Mouse (Mus musculus): Measurements from ENCODE around the gene Flcn. TPM values are rescaled to one million over a fixed set of nuclear protein-coding genes. Genes with fewer than 3 reads are reported as not detected.

The Flcn gene
- polyA plus RNA-seq, 1 experiment from 2014 or later, result 51.2 TPM

GRCm38 (mm10) chr11:59777259-59777658, 32.6 kb downstream of the Flcn start:
- H3K9me3 ChIP-seq (ENCODE audit: control insufficient read depth, low read length), result no peaks in the 10 kb centered on the region
- no peak overlapping the region for H3K27ac ChIP-seq (ENCODE audit: low read length)
- H3K4me3 ChIP-seq (replicated peaks; ENCODE audit: low read length), result no peak overlapping the region
- ATAC-seq, result no peak
- no peaks in the 10 kb centered on the region for H3K4me1 ChIP-seq (replicated peaks; ENCODE audit: control insufficient read depth, insufficient read depth, low read length)
- peaks cover 39% of the 10 kb centered on the region for H3K36me3 ChIP-seq (ENCODE audit: control insufficient read depth, insufficient read depth)
- 79% methylated on average over 5 of the region's 5 CpGs for WGBS
- no peak overlapping the region for H3K4me2 ChIP-seq (ENCODE audit: low read length)
- no peaks in the 10 kb centered on the region for H3K27me3 ChIP-seq (replicated peaks; ENCODE audit: control insufficient read depth, insufficient read depth, low read length)
- no peak overlapping the region for H3K9ac ChIP-seq (replicated peaks; ENCODE audit: low read depth, low read length)

- Histone ChIP-seq H3K4me1 (replicated peaks; ENCODE audit: control insufficient read depth, insufficient read depth, low read length) (no peaks in the 10 kb centered on the region), H3K27me3 (replicated peaks; ENCODE audit: control insufficient read depth, insufficient read depth, low read length) (no peaks in the 10 kb centered on the region), H3K36me3 (ENCODE audit: control insufficient read depth, insufficient read depth) (peaks cover 47% of the 10 kb centered on the region), H3K4me3 (replicated peaks; ENCODE audit: low read length) (no peak overlapping the region), H3K4me2 (ENCODE audit: low read length) (no peak overlapping the region), H3K27ac (ENCODE audit: low read length) (no peak overlapping the region), H3K9me3 (ENCODE audit: control insufficient read depth, low read length) (no peaks in the 10 kb centered on the region), H3K9ac (replicated peaks; ENCODE audit: low read depth, low read length) (no peak overlapping the region)
- no peak for ATAC-seq
- WGBS, result 87% methylated on average over 13 of the region's 13 CpGs
Observed at GRCm38 (mm10) chr11:59775435-59776148, 34.2 kb downstream of the Flcn start.

GRCm38 (mm10) chr11:59774522-59774921, 35.3 kb downstream of the Flcn start:
- H3K4me3 ChIP-seq (replicated peaks; ENCODE audit: low read length), result no peak overlapping the region
- no peak overlapping the region for H3K4me2 ChIP-seq (ENCODE audit: low read length)
- H3K9ac ChIP-seq (replicated peaks; ENCODE audit: low read depth, low read length), result no peak overlapping the region
- 96% methylated on average over 4 of the region's 4 CpGs for WGBS
- no peak overlapping the region for H3K27ac ChIP-seq (ENCODE audit: low read length)
- no peaks in the 10 kb centered on the region for H3K4me1 ChIP-seq (replicated peaks; ENCODE audit: control insufficient read depth, insufficient read depth, low read length)
- no peak for ATAC-seq
- H3K27me3 ChIP-seq (replicated peaks; ENCODE audit: control insufficient read depth, insufficient read depth, low read length), result no peaks in the 10 kb centered on the region
- peaks cover 52% of the 10 kb centered on the region for H3K36me3 ChIP-seq (ENCODE audit: control insufficient read depth, insufficient read depth)
- H3K9me3 ChIP-seq (ENCODE audit: control insufficient read depth, low read length), result no peaks in the 10 kb centered on the region

GRCm38 (mm10) chr11:59772902-59773301, 36.9 kb downstream of the Flcn start:
- Histone ChIP-seq H3K27ac (ENCODE audit: low read length) (no peak overlapping the region), H3K4me3 (replicated peaks; ENCODE audit: low read length) (no peak overlapping the region), H3K27me3 (replicated peaks; ENCODE audit: control insufficient read depth, insufficient read depth, low read length) (no peaks in the 10 kb centered on the region), H3K4me1 (replicated peaks; ENCODE audit: control insufficient read depth, insufficient read depth, low read length) (no peaks in the 10 kb centered on the region), H3K9ac (replicated peaks; ENCODE audit: low read depth, low read length) (no peak overlapping the region), H3K4me2 (ENCODE audit: low read length) (no peak overlapping the region), H3K9me3 (ENCODE audit: control insufficient read depth, low read length) (no peaks in the 10 kb centered on the region), H3K36me3 (ENCODE audit: control insufficient read depth, insufficient read depth) (peaks cover 46% of the 10 kb centered on the region)
- ATAC-seq, result no peak
- WGBS, result 89% methylated on average over 4 of the region's 4 CpGs

- no peaks in the 10 kb centered on the region for H3K27me3 ChIP-seq (replicated peaks; ENCODE audit: control insufficient read depth, insufficient read depth, low read length)
- no peaks in the 10 kb centered on the region for H3K4me1 ChIP-seq (replicated peaks; ENCODE audit: control insufficient read depth, insufficient read depth, low read length)
- H3K27ac ChIP-seq (ENCODE audit: low read length), result no peak overlapping the region
- no peak overlapping the region for H3K9ac ChIP-seq (replicated peaks; ENCODE audit: low read depth, low read length)
- peaks cover 49% of the 10 kb centered on the region for H3K36me3 ChIP-seq (ENCODE audit: control insufficient read depth, insufficient read depth)
- WGBS, result 84% methylated on average over 2 of the region's 2 CpGs
- H3K4me2 ChIP-seq (ENCODE audit: low read length), result no peak overlapping the region
- ATAC-seq, result no peak
- H3K9me3 ChIP-seq (ENCODE audit: control insufficient read depth, low read length), result no peaks in the 10 kb centered on the region
- H3K4me3 ChIP-seq (replicated peaks; ENCODE audit: low read length), result no peak overlapping the region
Observed at GRCm38 (mm10) chr11:59772291-59772690, 37.5 kb downstream of the Flcn start.

GRCm38 (mm10) chr11:59770753-59771152, 39.1 kb downstream of the Flcn start:
- Histone ChIP-seq H3K9me3 (ENCODE audit: control insufficient read depth, low read length) (no peaks in the 10 kb centered on the region), H3K9ac (replicated peaks; ENCODE audit: low read depth, low read length) (no peak overlapping the region), H3K27me3 (replicated peaks; ENCODE audit: control insufficient read depth, insufficient read depth, low read length) (no peaks in the 10 kb centered on the region), H3K4me3 (replicated peaks; ENCODE audit: low read length) (no peak overlapping the region), H3K4me2 (ENCODE audit: low read length) (no peak overlapping the region), H3K27ac (ENCODE audit: low read length) (no peak overlapping the region), H3K4me1 (replicated peaks; ENCODE audit: control insufficient read depth, insufficient read depth, low read length) (no peaks in the 10 kb centered on the region), H3K36me3 (ENCODE audit: control insufficient read depth, insufficient read depth) (peaks cover 48% of the 10 kb centered on the region)
- WGBS, result 81% methylated on average over 7 of the region's 7 CpGs
- no peak for ATAC-seq

GRCm38 (mm10) chr11:59769738-59770137, 40.1 kb downstream of the Flcn start:
- no peaks in the 10 kb centered on the region for H3K27me3 ChIP-seq (replicated peaks; ENCODE audit: control insufficient read depth, insufficient read depth, low read length)
- no peaks in the 10 kb centered on the region for H3K9me3 ChIP-seq (ENCODE audit: control insufficient read depth, low read length)
- 88% methylated on average over 6 of the region's 6 CpGs for WGBS
- H3K4me1 ChIP-seq (replicated peaks; ENCODE audit: control insufficient read depth, insufficient read depth, low read length), result no peaks in the 10 kb centered on the region
- no peak for ATAC-seq
- no peak overlapping the region for H3K9ac ChIP-seq (replicated peaks; ENCODE audit: low read depth, low read length)
- no peak overlapping the region for H3K4me2 ChIP-seq (ENCODE audit: low read length)
- H3K36me3 ChIP-seq (ENCODE audit: control insufficient read depth, insufficient read depth), result peaks cover 49% of the 10 kb centered on the region
- no peak overlapping the region for H3K27ac ChIP-seq (ENCODE audit: low read length)
- no peak overlapping the region for H3K4me3 ChIP-seq (replicated peaks; ENCODE audit: low read length)

GRCm38 (mm10) chr11:59769307-59769706, 40.5 kb downstream of the Flcn start:
- Histone ChIP-seq H3K27ac (ENCODE audit: low read length) (no peak overlapping the region), H3K27me3 (replicated peaks; ENCODE audit: control insufficient read depth, insufficient read depth, low read length) (no peaks in the 10 kb centered on the region), H3K4me2 (ENCODE audit: low read length) (no peak overlapping the region), H3K36me3 (ENCODE audit: control insufficient read depth, insufficient read depth) (peaks cover 50% of the 10 kb centered on the region), H3K4me3 (replicated peaks; ENCODE audit: low read length) (no peak overlapping the region), H3K9me3 (ENCODE audit: control insufficient read depth, low read length) (no peaks in the 10 kb centered on the region), H3K4me1 (replicated peaks; ENCODE audit: control insufficient read depth, insufficient read depth, low read length) (no peaks in the 10 kb centered on the region), H3K9ac (replicated peaks; ENCODE audit: low read depth, low read length) (no peak overlapping the region)
- WGBS, result 98% methylated on average over 2 of the region's 2 CpGs
- ATAC-seq, result no peak

GRCm38 (mm10) chr11:59760796-59761195, 49.0 kb downstream of the Flcn start:
- no peak overlapping the region for H3K9ac ChIP-seq (replicated peaks; ENCODE audit: low read depth, low read length)
- H3K4me2 ChIP-seq (ENCODE audit: low read length), result no peak overlapping the region
- no peaks in the 10 kb centered on the region for H3K27me3 ChIP-seq (replicated peaks; ENCODE audit: control insufficient read depth, insufficient read depth, low read length)
- H3K27ac ChIP-seq (ENCODE audit: low read length), result no peak overlapping the region
- H3K36me3 ChIP-seq (ENCODE audit: control insufficient read depth, insufficient read depth), result peaks cover 41% of the 10 kb centered on the region
- 98% methylated on average over 6 of the region's 6 CpGs for WGBS
- H3K9me3 ChIP-seq (ENCODE audit: control insufficient read depth, low read length), result no peaks in the 10 kb centered on the region
- no peaks in the 10 kb centered on the region for H3K4me1 ChIP-seq (replicated peaks; ENCODE audit: control insufficient read depth, insufficient read depth, low read length)
- no peak for ATAC-seq
- H3K4me3 ChIP-seq (replicated peaks; ENCODE audit: low read length), result no peak overlapping the region

- ATAC-seq, result no peak
- no peak overlapping the region for H3K4me3 ChIP-seq (replicated peaks; ENCODE audit: low read length)
- H3K4me2 ChIP-seq (ENCODE audit: low read length), result no peak overlapping the region
- WGBS, result 89% methylated on average over 2 of the region's 2 CpGs
- H3K9ac ChIP-seq (replicated peaks; ENCODE audit: low read depth, low read length), result no peak overlapping the region
- no peaks in the 10 kb centered on the region for H3K27me3 ChIP-seq (replicated peaks; ENCODE audit: control insufficient read depth, insufficient read depth, low read length)
- no peak overlapping the region for H3K27ac ChIP-seq (ENCODE audit: low read length)
- peaks cover 47% of the 10 kb centered on the region for H3K36me3 ChIP-seq (ENCODE audit: control insufficient read depth, insufficient read depth)
- no peaks in the 10 kb centered on the region for H3K4me1 ChIP-seq (replicated peaks; ENCODE audit: control insufficient read depth, insufficient read depth, low read length)
- no peaks in the 10 kb centered on the region for H3K9me3 ChIP-seq (ENCODE audit: control insufficient read depth, low read length)
Observed at GRCm38 (mm10) chr11:59759626-59760025, 50.2 kb downstream of the Flcn start.
